Mouse (Mus musculus) stomach, embryonic 16.5 days (tissue): Measurements from ENCODE around the gene Gal. TPM values are rescaled to one million over a fixed set of nuclear protein-coding genes. Genes with fewer than 3 reads are reported as not detected.

ENCODE experiments used
- ATAC-seq: fragments of 200-750 bp; cut with Nextera tagmentation; 2 replicates; pipeline ENCODE4 v1.8.0; 2017; ENCODE audit warnings: moderate number of reproducible peaks, moderate TSS enrichment; ENCODE audit not compliant: insufficient read depth, low FRiP score
- H3K27ac ChIP-seq: fragments of 300-500 bp; sonication (generic); 2 replicates; pipeline ENCODE4 v1.5.1; 2014; ENCODE audit warnings: low read length
- H3K27me3 ChIP-seq: fragments of 300-500 bp; sonication (generic); 2 replicates; pipeline ENCODE4 v1.6.1; 2014; ENCODE audit warnings: low read length, control low read depth, mixed read lengths; ENCODE audit not compliant: control insufficient read depth, insufficient read depth
- H3K36me3 ChIP-seq: fragments of 300-500 bp; sonication (generic); 2 replicates; pipeline ENCODE4 v1.6.1; 2014; ENCODE audit warnings: low read length; ENCODE audit not compliant: control insufficient read depth, insufficient read depth
- H3K4me1 ChIP-seq: fragments of 300-500 bp; sonication (generic); 2 replicates; pipeline ENCODE4 v1.6.1; 2014; ENCODE audit warnings: low read length, control low read depth, mixed read lengths; ENCODE audit not compliant: control insufficient read depth, insufficient read depth
- H3K4me2 ChIP-seq: fragments of 300-500 bp; sonication (generic); 2 replicates; pipeline ENCODE4 v1.6.1; 2014; ENCODE audit warnings: low read depth, low read length, mixed read lengths
- H3K4me3 ChIP-seq: fragments of 300-500 bp; sonication (generic); replicated peaks from 2 replicates; pipeline ENCODE4 v1.5.1; 2014; ENCODE audit warnings: mild to moderate bottlenecking, low read length
- H3K9ac ChIP-seq: fragments of 300-500 bp; sonication (generic); 2 replicates; pipeline ENCODE4 v1.6.1; 2014; ENCODE audit warnings: low read length
- H3K9me3 ChIP-seq: fragments of 300-500 bp; sonication (generic); replicated peaks from 2 replicates; pipeline ENCODE4 v1.6.1; 2016; ENCODE audit warnings: low read length, control low read depth; ENCODE audit not compliant: control insufficient read depth
- WGBS: fragments of 180-500 bp; shearing (Covaris S2); extraction: QIAGEN DNeasy Blood & Tissue Kit; methylation state at CpG from one replicate; pipeline ENCODE4 v1.1.7; 2014; 5-methylcytosine and 5-hydroxymethylcytosine counted together
- polyA plus RNA-seq: library from polyadenylated mRNA; unstranded; fragments of >200 nt; fragmentation: Nextera tagmentation; extraction: Ambion mirVana; gene quantifications from 2 replicates; pipeline ENCODE4 v1.2.1, GENCODE M21; 2015

The Gal gene
- polyA plus RNA-seq, 1 experiment from 2014 or later, result 9.9 TPM

DNA sequence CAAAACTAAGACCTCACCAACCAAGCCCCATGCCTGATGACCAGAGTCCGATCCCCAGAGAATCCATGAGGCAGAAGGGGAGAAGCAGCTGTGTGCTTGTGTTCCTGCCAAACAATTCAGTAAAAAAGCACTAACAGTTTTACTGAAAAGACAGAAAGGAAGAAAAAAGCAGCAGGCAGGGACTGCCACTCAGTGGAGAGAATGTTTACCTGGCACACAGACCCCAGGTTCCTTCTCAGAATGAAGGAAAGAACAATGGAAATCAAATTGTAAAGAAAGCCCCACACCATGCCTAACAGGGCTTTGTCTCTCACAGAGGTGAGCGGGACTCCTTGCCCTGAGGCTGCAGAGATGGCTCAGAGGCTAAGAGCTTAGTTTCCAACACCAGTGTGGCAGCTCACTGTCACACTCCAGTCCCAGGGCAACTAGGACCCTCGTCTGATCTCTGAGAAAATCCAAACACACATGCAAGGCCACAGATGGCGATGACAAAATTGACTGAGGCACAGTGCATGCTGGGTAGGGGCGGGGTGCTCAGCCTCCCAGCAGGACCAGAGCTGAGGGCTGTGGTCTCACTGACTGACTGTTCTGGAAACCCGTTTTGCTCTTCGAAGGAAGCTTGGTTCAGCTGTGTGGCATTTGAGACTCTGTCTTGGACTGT, 14.9 kb upstream of the Gal start:
- WGBS, result 48% methylated on average over 7 of the region's 7 CpGs
- ATAC-seq, result no peak
- Histone ChIP-seq H3K4me3 (no peak overlapping the region), H3K27ac (no peak overlapping the region), H3K9me3 (no peaks in the 10 kb centered on the region), H3K36me3 (no peaks in the 10 kb centered on the region), H3K9ac (no peak overlapping the region), H3K27me3 (no peaks in the 10 kb centered on the region), H3K4me1 (no peaks in the 10 kb centered on the region), H3K4me2 (no peak overlapping the region)

DNA sequence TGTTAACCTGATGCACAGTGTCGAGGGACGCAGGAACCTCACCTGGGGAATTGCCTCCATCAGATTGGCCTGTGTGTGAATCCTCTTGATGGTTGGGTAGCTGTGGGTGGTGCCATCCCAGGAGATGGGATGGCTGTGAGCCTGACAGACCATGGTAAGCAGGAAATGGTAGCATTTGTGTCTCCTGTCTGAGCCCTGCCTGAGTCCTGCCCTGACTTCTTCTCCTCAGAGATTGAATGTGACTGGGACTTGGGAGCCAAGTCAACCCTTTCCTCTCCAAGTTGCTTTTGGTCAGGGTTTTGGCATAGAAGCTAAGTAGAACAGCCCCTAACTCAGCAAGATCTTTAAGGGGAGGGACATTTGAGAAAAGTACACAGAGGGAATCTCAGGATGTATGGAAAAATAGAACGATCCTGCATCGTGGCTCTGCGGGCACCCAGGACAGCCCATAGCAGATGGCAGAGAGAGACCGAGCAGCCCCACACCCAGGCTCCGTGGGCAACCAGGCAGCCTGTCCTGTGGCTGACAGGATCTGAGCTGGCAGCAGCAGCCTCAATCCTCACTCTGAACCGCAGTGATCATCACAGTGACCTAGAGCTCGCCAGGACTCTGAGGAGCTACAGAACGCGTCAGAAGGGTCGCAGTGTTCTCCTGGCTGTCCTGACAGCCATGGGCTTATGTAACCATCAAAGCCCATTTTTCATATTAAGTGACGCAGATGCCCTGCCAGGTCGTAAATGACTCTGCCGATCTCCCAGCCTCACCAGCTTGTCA, 13.9 kb upstream of the Gal start:
- Histone ChIP-seq H3K9me3 (no peaks in the 10 kb centered on the region), H3K4me2 (no peak overlapping the region), H3K27me3 (no peaks in the 10 kb centered on the region), H3K4me1 (no peaks in the 10 kb centered on the region), H3K27ac (no peak overlapping the region), H3K4me3 (no peak overlapping the region), H3K9ac (no peak overlapping the region), H3K36me3 (no peaks in the 10 kb centered on the region)
- no peak for ATAC-seq
- 79% methylated on average over 15 of the region's 15 CpGs for WGBS

DNA sequence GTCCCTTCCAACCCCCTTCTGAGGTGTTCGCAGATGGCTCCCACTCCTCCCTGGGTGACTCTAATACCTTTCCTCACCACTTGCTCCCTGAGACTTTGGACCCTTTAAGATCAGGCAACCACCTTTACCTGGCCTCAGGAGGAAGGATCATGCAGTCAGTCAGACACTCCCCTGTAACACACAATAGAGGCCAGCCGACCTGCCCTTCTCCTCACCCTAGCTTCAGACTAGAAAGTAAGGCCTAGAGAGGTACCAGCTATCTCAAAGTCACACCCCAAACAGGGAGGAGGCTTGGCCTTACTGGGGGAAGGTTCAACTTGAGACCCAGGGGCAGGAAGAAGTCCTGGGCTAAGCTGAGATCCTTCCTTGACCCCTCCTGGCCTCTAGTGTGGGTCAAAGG, 9.9 kb upstream of the Gal start:
- Histone ChIP-seq H3K4me1 (no peaks in the 10 kb centered on the region), H3K36me3 (no peaks in the 10 kb centered on the region), H3K27ac (no peak overlapping the region), H3K9me3 (no peaks in the 10 kb centered on the region), H3K4me2 (no peak overlapping the region), H3K4me3 (no peak overlapping the region), H3K9ac (no peak overlapping the region), H3K27me3 (no peaks in the 10 kb centered on the region)
- ATAC-seq, result peak; percentile 75; the same call in 1 of the 2 replicates
- 65% methylated on average over 2 of the region's 2 CpGs for WGBS

DNA sequence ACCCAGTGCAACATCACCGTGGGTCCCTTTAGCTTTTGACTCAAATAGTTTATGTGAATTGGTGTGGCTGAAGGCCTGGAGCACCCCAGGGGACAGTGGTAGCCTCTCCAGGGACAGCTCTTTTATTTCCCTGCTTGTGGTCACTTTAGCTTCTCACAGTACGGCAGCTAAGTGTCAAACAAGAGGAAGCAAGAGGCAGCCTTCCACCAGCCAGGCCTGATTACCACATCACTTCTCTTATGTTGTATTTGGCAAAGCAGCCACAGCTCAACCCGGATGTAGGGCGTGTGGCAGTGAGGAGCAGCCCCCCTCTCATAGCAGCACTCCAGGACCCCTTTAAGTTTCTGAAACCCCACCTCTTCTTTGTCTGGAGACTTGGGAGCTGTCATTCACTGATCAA, 8.6 kb upstream of the Gal start:
- no peaks in the 10 kb centered on the region for H3K9me3 ChIP-seq
- no peak for ATAC-seq
- H3K4me1 ChIP-seq, result no peaks in the 10 kb centered on the region
- WGBS, result 53% methylated on average over 4 of the region's 4 CpGs
- no peak overlapping the region for H3K27ac ChIP-seq
- H3K4me2 ChIP-seq, result no peak overlapping the region
- no peak overlapping the region for H3K9ac ChIP-seq
- no peaks in the 10 kb centered on the region for H3K27me3 ChIP-seq
- no peaks in the 10 kb centered on the region for H3K36me3 ChIP-seq
- H3K4me3 ChIP-seq, result no peak overlapping the region

DNA sequence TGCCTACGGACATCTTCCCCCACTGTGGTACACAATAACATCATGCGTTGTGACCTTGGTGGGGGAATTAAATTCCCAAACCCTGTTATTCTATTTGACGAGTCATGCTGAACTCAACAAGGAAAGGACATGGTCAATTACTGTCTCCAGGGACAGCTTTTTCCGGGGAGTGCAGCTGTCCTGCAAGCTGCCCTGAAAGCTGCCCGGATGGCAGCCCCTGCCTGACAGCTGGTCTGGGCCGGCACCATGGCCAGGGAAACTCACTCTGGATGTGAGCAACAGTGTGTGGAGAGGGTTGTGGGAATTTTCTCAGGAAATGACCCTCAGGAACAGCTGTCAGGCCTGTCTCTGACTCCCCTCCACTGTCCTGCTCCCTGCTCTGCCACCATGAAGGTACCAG, 8.1 kb upstream of the Gal start:
- Histone ChIP-seq H3K4me1 (no peaks in the 10 kb centered on the region), H3K36me3 (no peaks in the 10 kb centered on the region), H3K27me3 (no peaks in the 10 kb centered on the region), H3K4me2 (no peak overlapping the region), H3K27ac (no peak overlapping the region), H3K4me3 (no peak overlapping the region), H3K9ac (no peak overlapping the region), H3K9me3 (no peaks in the 10 kb centered on the region)
- 70% methylated on average over 6 of the region's 6 CpGs for WGBS
- ATAC-seq, result no peak

DNA sequence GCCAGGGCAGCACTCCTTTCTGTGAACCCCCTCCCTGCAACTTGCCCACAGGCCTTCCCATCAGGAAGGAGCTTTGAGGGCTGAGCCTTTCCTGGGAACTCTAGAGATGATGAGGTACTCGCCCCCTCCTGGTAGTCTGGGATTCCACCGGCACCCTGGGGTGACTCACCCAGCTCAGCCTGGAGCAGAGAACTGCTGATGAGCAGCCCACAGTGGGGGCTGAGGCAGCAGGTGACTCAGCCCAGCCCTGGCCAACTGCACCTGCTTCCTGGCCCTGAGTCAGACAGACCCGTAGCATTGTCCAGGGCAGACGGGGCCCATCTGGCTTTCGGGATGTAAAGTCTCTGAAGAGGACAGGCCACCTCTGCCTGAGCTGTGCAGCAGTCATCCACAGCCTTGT, 4.9 kb upstream of the Gal start:
- no peak overlapping the region for H3K4me2 ChIP-seq
- peaks cover 4% of the 10 kb centered on the region; the same call in 1 of the 2 replicates for H3K4me1 ChIP-seq
- H3K9me3 ChIP-seq, result no peaks in the 10 kb centered on the region
- peak; percentile 38; the same call in 1 of the 2 replicates for ATAC-seq
- H3K27ac ChIP-seq, result no peak overlapping the region
- H3K27me3 ChIP-seq, result peaks cover 3% of the 10 kb centered on the region
- H3K4me3 ChIP-seq, result no peak overlapping the region
- no peaks in the 10 kb centered on the region for H3K36me3 ChIP-seq
- H3K9ac ChIP-seq, result no peak overlapping the region
- 38% methylated on average over 5 of the region's 5 CpGs for WGBS

DNA sequence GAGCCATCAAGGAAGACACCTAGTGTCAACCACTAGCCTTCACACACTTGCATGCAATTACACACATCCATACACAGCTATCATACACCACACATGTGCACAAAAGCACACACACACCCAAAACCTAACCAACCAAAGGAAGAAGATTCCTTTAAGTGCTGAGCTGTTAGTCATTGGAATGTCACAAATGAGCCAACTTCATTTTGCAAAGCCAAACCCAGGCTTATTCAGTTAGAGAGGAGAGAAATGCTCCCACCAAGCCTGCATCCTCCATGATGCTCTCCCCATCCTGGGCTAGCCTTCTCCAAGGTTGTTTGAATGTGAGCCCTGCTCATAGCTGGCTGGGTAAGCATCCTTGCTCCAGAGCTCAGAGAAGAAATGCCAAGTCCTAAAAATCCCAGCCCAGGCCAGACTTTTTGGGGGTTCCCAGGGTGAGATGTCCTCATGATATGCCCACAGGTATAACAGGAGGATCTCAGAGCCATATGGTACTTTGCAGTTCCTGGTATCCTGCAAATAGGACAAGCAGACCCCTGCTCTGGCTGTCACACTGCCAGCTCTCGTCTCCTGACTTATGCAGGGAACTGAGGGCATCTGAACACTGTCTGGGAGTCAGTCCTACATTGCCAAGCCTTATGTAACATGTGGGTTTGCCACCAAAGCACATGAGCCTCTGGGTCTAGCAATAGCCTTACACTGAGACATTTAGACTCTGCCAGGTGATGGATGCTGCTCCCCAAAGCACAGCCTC, 8.6 kb downstream of the Gal start:
- Histone ChIP-seq H3K9me3 (0 out of 2 replicates have a peak, but pooled peaks cover 6% of the 10 kb centered on the region), H3K36me3 (no peaks in the 10 kb centered on the region), H3K27ac (no peak overlapping the region), H3K4me2 (no peak overlapping the region), H3K27me3 (no peaks in the 10 kb centered on the region), H3K4me1 (no peaks in the 10 kb centered on the region), H3K9ac (no peak overlapping the region), H3K4me3 (no peak overlapping the region)
- WGBS, result 58% methylated on average over 1 of the region's 1 CpGs
- no peak for ATAC-seq

DNA sequence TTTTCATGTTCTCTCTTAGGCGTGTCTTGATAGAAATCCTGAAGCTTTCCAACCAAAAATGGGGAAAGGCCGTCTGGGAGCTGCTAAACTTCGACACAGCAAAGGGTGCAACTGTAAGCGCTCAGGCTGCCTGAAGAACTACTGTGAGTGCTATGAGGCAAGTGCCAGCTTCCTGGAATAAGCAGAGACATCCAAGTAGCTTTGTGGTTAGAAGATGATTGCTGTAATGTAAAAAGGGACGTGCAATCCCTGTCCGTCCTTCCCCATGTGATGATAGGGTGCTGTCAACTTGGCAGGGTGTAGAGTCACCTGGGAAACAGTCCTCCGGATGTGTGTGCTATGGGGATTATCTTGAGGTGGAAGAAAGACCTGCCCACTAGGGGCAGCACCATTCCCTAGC, 10.3 kb downstream of the Gal start:
- H3K36me3 ChIP-seq, result no peaks in the 10 kb centered on the region
- H3K9ac ChIP-seq, result no peak overlapping the region
- H3K27me3 ChIP-seq, result no peaks in the 10 kb centered on the region
- H3K4me2 ChIP-seq, result no peak overlapping the region
- no peak overlapping the region for H3K4me3 ChIP-seq
- 84% methylated on average over 7 of the region's 7 CpGs for WGBS
- no peak for ATAC-seq
- 0 out of 2 replicates have a peak, but pooled peaks cover 6% of the 10 kb centered on the region for H3K9me3 ChIP-seq
- H3K4me1 ChIP-seq, result no peaks in the 10 kb centered on the region
- H3K27ac ChIP-seq, result no peak overlapping the region

DNA sequence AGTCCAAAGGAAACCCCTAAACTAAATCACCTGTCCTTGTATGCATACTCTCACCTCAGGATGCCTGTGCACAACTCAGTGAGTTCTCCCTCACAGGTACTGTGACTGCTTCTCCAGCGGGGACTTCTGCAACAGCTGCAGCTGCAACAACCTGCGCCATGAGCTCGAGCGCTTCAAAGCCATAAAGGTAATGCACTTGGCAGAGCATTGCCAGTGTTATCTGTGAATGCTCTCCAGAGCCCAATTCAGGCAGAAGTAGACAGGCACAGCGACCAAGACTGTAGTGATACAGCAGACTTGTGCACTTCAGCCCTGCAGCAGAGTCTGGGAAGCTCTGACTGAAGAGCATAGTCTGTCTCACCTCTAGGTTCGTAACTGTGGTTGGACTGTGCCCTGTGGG, 12.0 kb downstream of the Gal start:
- no peak for ATAC-seq
- Histone ChIP-seq H3K36me3 (no peaks in the 10 kb centered on the region), H3K4me2 (no peak overlapping the region), H3K4me3 (no peak overlapping the region), H3K9ac (no peak overlapping the region), H3K9me3 (0 out of 2 replicates have a peak, but pooled peaks cover 6% of the 10 kb centered on the region), H3K4me1 (no peaks in the 10 kb centered on the region), H3K27me3 (no peaks in the 10 kb centered on the region), H3K27ac (no peak overlapping the region)
- 79% methylated on average over 6 of the region's 6 CpGs for WGBS
